Mouse (Mus musculus) kidney, adult 2 months (tissue): ENCODE data around the gene Lyzl6.

Experiments
- CTCF ChIP-seq: fragments of 200-500 bp; conservative IDR thresholded peaks from 2 replicates; pipeline ENCODE4 v1.5.1; 2011; ENCODE audit warnings: low read depth, mild to moderate bottlenecking, control low read depth, low read length, moderate library complexity, mixed read lengths; ENCODE audit not compliant: insufficient read depth, insufficient read length
- POLR2A ChIP-seq: fragments of 200-500 bp; IDR thresholded peaks from one replicate; pipeline ENCODE4 v1.6.1; 2011; ENCODE audit warnings: low read depth, low read length, control low read depth

DNA sequence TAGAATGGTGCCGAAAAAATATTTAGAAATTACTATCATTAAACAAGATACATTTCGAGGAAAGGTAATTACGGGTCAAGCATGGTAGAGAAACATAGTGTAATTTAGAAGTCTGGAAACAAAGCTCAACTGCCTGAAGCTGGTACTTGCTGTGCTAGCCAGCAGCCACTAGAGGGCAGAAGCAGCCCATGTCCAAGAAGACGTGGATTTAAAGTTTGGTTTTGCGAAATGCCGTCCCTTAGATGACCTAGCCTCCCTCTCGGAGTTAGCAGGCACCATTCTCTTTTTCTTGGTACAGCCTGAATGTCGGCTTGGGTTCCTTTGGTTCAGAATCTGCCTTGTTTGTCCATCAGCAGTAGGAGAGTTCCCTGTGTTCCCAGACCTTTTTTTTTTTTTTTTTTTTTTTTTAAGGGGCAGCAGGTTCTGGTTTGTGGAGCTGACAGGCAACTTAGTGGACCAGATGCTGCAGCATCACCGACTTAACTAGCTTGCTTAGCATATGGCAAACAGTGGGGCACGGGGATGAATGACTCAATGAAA is 787 bp upstream of the Lyzl6 start:
- TF ChIP-seq CTCF (peak; percentile 98), POLR2A (no peak)
